Mouse (Mus musculus) Patski (cell line): Measurements from ENCODE around the gene Nrxn3. TPM values are rescaled to one million over a fixed set of nuclear protein-coding genes. Genes with fewer than 3 reads are reported as not detected.

Experiments
- ATAC-seq: fragments of 100-300 bp; one replicate; pipeline ENCODE4 v1.8.0; 2021
- CTCF ChIA-PET: fragments of 350-600 bp; sonication (Branson Sonifier 250); formaldehyde crosslinking; loops from one replicate; lab custom pipeline; 2022; ENCODE audit warnings: inconsistent platforms; lab: Charles Lee
- POLR2A ChIA-PET: fragments of 350-600 bp; sonication (Branson Sonifier 250); formaldehyde crosslinking; loops from one replicate; lab custom pipeline; 2022; ENCODE audit warnings: antibody characterized with exemption, inconsistent platforms; lab: Charles Lee
- DNase-seq: peaks from one replicate; pipeline ENCODE4 v3.0.0-alpha.2; 2011; ENCODE audit warnings: low read depth, low spot score
- H3K27me3 ChIP-seq: fragments of 371-371 bp; one replicate; pipeline ENCODE4 v1.5.1; 2021
- CTCF ChIP-seq: fragments of 100-300 bp; IDR thresholded peaks from one replicate; pipeline ENCODE4 v1.5.1; 2021
- in situ Hi-C: fragments of 300-500 bp; cut with MboI; formaldehyde crosslinking; loops from 3 replicates; pipeline ENCODE4 v1.11.1; 2018; ENCODE audit warnings: low pct_unique_long_range_greater_than_20kb, mixed read lengths
- polyA plus RNA-seq: library from polyadenylated mRNA; unstranded; gene quantifications from one replicate; pipeline ENCODE4 v1.2.3, GENCODE M21; 2021

Gene Nrxn3
- polyA plus RNA-seq, 1 experiment from 2014 or later, result not detected

- in situ Hi-C loops, result no loop called here
- CTCF ChIA-PET, result no interaction called here
- ATAC-seq (no peak), DNase-seq (no peak)
- no peaks in the 10 kb centered on the region for H3K27me3 ChIP-seq
- no peak for TF ChIP-seq CTCF
- POLR2A ChIA-PET, result no interaction called here
These were observed 713.8 kb downstream of the Nrxn3 start for GRCm38 (mm10) chr12:89436519-89436918.

DNA sequence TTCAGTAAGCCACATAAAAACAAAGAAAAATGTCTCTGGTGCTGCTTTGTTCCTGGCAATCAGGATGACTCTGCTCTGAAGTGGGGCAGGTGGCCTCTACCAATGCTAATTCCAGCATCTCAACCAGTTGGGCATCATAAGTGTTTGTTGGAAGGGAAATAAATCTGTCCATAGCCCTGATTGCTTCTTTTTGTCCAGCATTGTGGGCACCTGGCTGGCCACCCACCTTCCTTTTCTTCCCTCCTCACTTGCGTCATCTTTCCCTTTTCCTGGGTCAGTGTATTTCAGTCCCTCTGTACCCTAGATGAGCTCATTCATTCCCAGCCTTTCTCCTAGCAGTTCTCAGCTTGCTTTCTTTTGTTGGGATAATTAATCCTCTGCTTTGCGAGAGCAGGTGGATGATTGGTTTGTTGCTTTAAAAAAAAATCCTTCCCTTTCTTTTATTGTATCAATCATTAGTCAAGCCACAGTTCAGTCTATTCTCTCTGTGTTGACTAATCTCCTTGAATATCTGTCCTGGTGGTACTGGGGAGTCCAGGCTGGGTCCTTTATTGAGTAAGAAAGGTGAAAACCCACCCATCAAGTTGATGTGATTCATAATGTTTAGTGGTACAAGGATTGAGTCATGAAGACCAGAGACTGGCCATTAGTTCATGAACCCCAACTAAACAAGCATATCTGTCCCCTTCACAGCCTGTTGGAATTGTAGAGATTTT lies 719.8 kb downstream of the Nrxn3 start:
- ChIA-PET CTCF (interaction anchor here (0.6 kb wide), 1 partner anchor 655 kb away, joined by 3 read pairs; no protein-coding TSS in a partner anchor), POLR2A (no interaction called here)
- no peak for TF ChIP-seq CTCF
- no peak for ATAC-seq
- H3K27me3 ChIP-seq, result no peaks in the 10 kb centered on the region
- DNase-seq, result no peak
- in situ Hi-C loops, result no loop called here

GRCm38 (mm10) chr12:89450667-89451298 lies 728.1 kb downstream of the Nrxn3 start:
- in situ Hi-C loops, result no loop called here
- ChIA-PET POLR2A (no interaction called here), CTCF (no interaction called here)
- no peaks in the 10 kb centered on the region for H3K27me3 ChIP-seq
- TF ChIP-seq CTCF, result peak; percentile 72
- DNase-seq, result no peak
- ATAC-seq, result peak; percentile 47

GRCm38 (mm10) chr12:89470226-89470625 lies 747.5 kb downstream of the Nrxn3 start:
- POLR2A ChIA-PET, result no interaction called here
- DNase-seq, result no peak
- H3K27me3 ChIP-seq, result no peaks in the 10 kb centered on the region
- ATAC-seq, result no peak
- CTCF ChIA-PET, result no interaction called here
- TF ChIP-seq CTCF, result no peak
- in situ Hi-C loops, result no loop called here

DNA sequence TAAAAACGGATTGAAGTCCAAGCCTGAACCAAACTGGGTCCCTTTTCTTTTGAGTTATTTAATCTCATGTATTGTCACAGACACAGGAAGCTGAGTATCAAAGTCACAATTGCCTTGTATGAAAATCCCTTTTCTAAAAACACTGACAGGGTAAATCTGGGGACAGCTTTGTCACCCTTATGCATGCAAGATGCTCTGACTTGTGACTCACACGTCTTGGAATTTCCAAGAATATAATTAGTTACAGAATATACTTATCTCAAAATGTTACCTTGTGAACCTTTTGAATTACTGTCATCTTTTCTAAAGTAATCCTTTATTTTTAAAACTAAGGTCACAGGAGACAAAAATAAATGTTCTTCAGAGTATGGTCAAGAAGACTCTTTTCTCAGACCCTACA lies 748.6 kb downstream of the Nrxn3 start:
- H3K27me3 ChIP-seq, result no peaks in the 10 kb centered on the region
- POLR2A ChIA-PET, result no interaction called here
- ATAC-seq (no peak), DNase-seq (no peak)
- no peak for TF ChIP-seq CTCF
- in situ Hi-C loops, result no loop called here
- CTCF ChIA-PET, result no interaction called here

DNA sequence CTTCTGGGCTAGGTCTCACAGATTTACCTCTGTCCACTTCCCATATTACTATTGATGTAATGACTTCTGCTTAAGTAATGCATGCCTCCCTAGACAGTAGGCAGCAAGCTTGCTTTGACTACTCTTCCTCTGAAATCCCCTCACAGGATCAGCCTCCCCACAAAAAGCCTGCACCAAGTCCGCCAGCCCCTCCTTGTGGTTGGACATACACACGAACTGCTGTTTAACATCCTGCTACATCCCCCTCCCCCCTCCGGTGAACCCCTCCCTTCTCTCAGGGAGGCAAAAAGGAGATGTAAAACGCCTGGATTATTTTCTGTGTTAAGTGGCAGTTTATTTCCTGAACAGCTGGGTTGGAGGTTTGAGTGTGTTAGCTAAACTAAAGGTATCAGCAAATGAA lies 749.2 kb downstream of the Nrxn3 start:
- in situ Hi-C loops, result no loop called here
- H3K27me3 ChIP-seq, result no peaks in the 10 kb centered on the region
- no peak for TF ChIP-seq CTCF
- ChIA-PET CTCF (no interaction called here), POLR2A (no interaction called here)
- no peak for ATAC-seq
- no peak for DNase-seq

- POLR2A ChIA-PET, result no interaction called here
- in situ Hi-C loops, result no loop called here
- TF ChIP-seq CTCF, result peak; percentile 42
- peaks cover 4% of the 10 kb centered on the region for H3K27me3 ChIP-seq
- ATAC-seq (peak; percentile 57), DNase-seq (no peak)
- CTCF ChIA-PET, result interaction anchor here (1.0 kb wide), 1 partner anchor 14 kb away, joined by 3 read pairs; no protein-coding TSS in a partner anchor
These were observed 756.4 kb downstream of the Nrxn3 start for GRCm38 (mm10) chr12:89479096-89479495.

GRCm38 (mm10) chr12:89482223-89482622 lies 759.5 kb downstream of the Nrxn3 start:
- peaks cover 12% of the 10 kb centered on the region for H3K27me3 ChIP-seq
- POLR2A ChIA-PET, result no interaction called here
- DNase-seq, result no peak
- CTCF ChIA-PET, result no interaction called here
- in situ Hi-C loops, result no loop called here
- TF ChIP-seq CTCF, result no peak
- ATAC-seq, result no peak

DNA sequence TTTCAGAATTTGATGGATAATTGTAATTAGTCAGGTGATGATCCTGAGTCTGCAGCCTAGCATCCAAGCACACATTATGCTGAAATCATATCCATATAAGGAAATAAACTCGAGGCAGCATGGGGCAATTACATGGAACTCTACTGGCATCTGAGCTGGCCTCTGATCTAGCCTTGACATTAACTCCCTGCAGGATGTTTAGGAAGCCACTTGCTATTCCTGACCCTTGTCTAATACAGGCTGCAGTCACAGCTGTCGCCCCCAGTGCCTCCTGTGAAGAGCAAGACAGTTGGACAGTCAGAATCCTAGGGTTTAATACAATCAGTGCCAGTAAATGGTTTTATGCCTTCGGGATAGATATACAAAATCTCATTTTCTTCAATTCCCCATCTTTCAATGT lies 781.4 kb downstream of the Nrxn3 start:
- in situ Hi-C loops, result loop anchor here (10.0 to 25.0 kb wide), 3 partner anchors 658 to 1821 kb away; no protein-coding TSS in a partner anchor
- POLR2A ChIA-PET, result no interaction called here

GRCm38 (mm10) chr12:89505121-89505764 lies 782.6 kb downstream of the Nrxn3 start:
- ChIA-PET CTCF (interaction anchor here (1.0 to 1.4 kb wide), 3 partner anchors 10 to 17 kb away, joined by 3 to 4 read pairs (median 3); no protein-coding TSS in a partner anchor), POLR2A (no interaction called here)
- H3K27me3 ChIP-seq, result no peaks in the 10 kb centered on the region
- peak; percentile 84 for TF ChIP-seq CTCF
- in situ Hi-C loops, result loop anchor here (10.0 to 25.0 kb wide), 3 partner anchors 657 to 1820 kb away; no protein-coding TSS in a partner anchor
- DNase-seq (no peak), ATAC-seq (peak; percentile 60)

More for the DNA sequence above, 781.4 kb downstream of the Nrxn3 start:
- DNase-seq (no peak), ATAC-seq (no peak)
- CTCF ChIA-PET, result interaction anchor here (1.0 to 1.4 kb wide), 3 partner anchors 9 to 16 kb away, joined by 3 to 4 read pairs (median 3); no protein-coding TSS in a partner anchor
- TF ChIP-seq CTCF, result no peak
- H3K27me3 ChIP-seq, result no peaks in the 10 kb centered on the region
